Mouse (Mus musculus) intestine, postnatal 0 days (tissue): ENCODE results near the gene Cgref1. TPM values are rescaled to one million over a fixed set of nuclear protein-coding genes. Genes with fewer than 3 reads are reported as not detected.

ENCODE experiments used
- ATAC-seq: fragments of 200-750 bp; cut with Nextera tagmentation; 2 replicates; pipeline ENCODE4 v1.8.0; 2017; ENCODE audit warnings: mild to moderate bottlenecking, moderate TSS enrichment, moderate library complexity
- H3K27ac ChIP-seq: fragments of 300-500 bp; sonication (generic); 2 replicates; pipeline ENCODE4 v1.5.1; 2014; ENCODE audit warnings: mild to moderate bottlenecking, low read depth, low read length, moderate library complexity
- H3K27me3 ChIP-seq: fragments of 300-500 bp; sonication (generic); replicated peaks from 2 replicates; pipeline ENCODE4 v1.6.1; 2014; ENCODE audit warnings: low read length, mixed read lengths; ENCODE audit not compliant: control insufficient read depth, insufficient read depth
- H3K36me3 ChIP-seq: fragments of 300-500 bp; sonication (generic); 2 replicates; pipeline ENCODE4 v1.6.1; 2014; ENCODE audit warnings: mild to moderate bottlenecking, moderate library complexity; ENCODE audit not compliant: control insufficient read depth, insufficient read depth
- H3K4me1 ChIP-seq: fragments of 300-500 bp; sonication (generic); replicated peaks from 2 replicates; pipeline ENCODE4 v1.6.1; 2014; ENCODE audit warnings: antibody characterized with exemption, low read length, mixed read lengths; ENCODE audit not compliant: control insufficient read depth, insufficient read depth
- H3K4me2 ChIP-seq: fragments of 300-500 bp; sonication (generic); replicated peaks from 2 replicates; pipeline ENCODE4 v1.6.1; 2014; ENCODE audit warnings: low read depth, mild to moderate bottlenecking, moderate library complexity
- H3K4me3 ChIP-seq: fragments of 300-500 bp; sonication (generic); 2 replicates; pipeline ENCODE4 v1.5.1; 2014; ENCODE audit warnings: low read depth, low read length
- H3K9ac ChIP-seq: fragments of 300-500 bp; sonication (generic); 2 replicates; pipeline ENCODE4 v1.6.1; 2014; ENCODE audit warnings: mild to moderate bottlenecking, low read depth, low read length
- H3K9me3 ChIP-seq: fragments of 300-500 bp; sonication (generic); 2 replicates; pipeline ENCODE4 v1.6.1; 2016; ENCODE audit warnings: mixed run types; ENCODE audit not compliant: control insufficient read depth
- CTCF ChIP-seq: sonication (generic); IDR thresholded peaks from 2 replicates; pipeline ENCODE4 v1.5.1; 2016; ENCODE audit warnings: low read depth, mild to moderate bottlenecking, control low read depth, antibody characterized with exemption, moderate library complexity
- WGBS: fragments of 180-500 bp; shearing (Covaris S2); extraction: QIAGEN DNeasy Blood & Tissue Kit; methylation state at CpG from one replicate; pipeline ENCODE4 v1.1.7; 2014; 5-methylcytosine and 5-hydroxymethylcytosine counted together
- polyA plus RNA-seq: library from polyadenylated mRNA; unstranded; fragments of >200 nt; fragmentation: Nextera tagmentation; extraction: Ambion mirVana; gene quantifications from 2 replicates; pipeline ENCODE4 v1.2.1, GENCODE M21; 2015

The Cgref1 gene
- polyA plus RNA-seq, 1 experiment from 2014 or later, result 618 TPM

DNA sequence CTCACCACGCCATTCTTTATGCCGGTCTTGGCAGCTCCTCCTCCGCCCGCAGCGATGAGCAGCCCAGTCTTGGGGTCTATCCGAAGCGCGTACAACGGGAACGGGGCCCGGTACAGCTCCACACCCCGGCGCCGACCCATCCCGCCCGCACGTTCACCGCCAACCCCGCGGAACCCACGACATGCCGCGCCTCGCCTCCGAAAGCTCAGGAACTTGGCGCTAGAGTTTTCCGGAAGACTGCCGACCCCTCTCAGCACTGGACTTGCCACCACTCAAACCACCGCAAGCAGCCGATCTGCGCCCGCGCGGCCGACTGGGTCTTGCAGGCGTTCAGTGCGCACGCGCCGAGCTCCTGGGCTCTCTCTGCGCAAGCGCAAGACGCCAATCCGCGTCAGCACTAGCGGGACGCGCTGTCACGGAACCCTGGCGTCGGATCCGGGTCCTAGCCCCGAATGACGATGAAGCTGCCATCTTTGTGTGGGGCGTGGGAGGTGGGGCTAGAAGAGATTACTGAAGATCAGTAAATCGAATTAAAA lies 14.6 kb upstream of the Cgref1 start, which contains the start of gene Preb:
Gene Preb, minus strand, starts transcription at position 396 of the 536 bp plus-strand sequence.
- peak within 1 kb of the TSS; percentile 84 for H3K4me3 ChIP-seq
- no peaks in the 10 kb centered on the region for H3K27me3 ChIP-seq
- no peaks in the 10 kb centered on the region for H3K9me3 ChIP-seq
- H3K9ac ChIP-seq, result peak within 1 kb of the TSS; percentile 89
- H3K4me1 ChIP-seq, result peaks cover 3% of the 10 kb centered on the region; the same call in 1 of the 2 replicates
- H3K36me3 ChIP-seq, result peaks cover 25% of the 10 kb centered on the region
- ATAC-seq, result peak; percentile 82
- peak within 1 kb of the TSS; percentile 69 for H3K4me2 ChIP-seq
- peak within 1 kb of the TSS; percentile 91 for H3K27ac ChIP-seq
- under 1% methylated on average over 56 of the region's 56 CpGs for WGBS
- peak; percentile 35; the same call in 1 of the 2 replicates for TF ChIP-seq CTCF

DNA sequence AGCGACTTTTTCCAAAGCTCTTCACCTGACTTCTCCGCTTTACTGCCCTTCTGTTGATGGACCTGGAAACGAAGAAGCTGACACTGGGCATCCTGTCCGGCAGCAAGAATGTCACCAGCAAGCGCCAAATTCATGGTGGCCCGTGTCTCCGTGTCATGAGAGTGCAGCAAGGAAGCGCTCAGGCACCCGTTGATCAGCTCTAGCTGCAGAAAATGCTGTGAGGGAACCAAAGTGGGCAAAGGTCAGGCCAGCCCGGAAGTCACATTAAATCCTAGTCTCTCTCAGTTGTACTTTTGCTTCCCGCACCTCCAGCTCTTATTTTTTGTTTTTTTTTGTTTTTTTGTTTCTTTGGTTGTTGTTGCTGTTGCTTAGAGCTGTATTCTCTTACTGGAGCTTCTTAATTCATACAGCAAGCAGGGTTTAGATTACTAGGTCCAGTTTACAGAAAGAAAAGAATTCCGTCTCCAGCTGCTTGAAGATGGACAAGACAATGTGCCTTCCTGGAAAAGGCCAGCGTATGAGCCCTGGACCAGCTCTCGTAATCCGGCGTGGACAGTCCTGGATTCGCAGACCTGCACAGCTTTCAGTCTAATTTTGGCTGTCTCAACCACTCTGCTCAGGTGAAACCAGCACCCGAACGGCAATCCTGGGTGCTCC lies 13.9 kb upstream of the Cgref1 start:
- TF ChIP-seq CTCF, result no peak
- ATAC-seq, result peak; percentile 46; the same call in 1 of the 2 replicates

DNA sequence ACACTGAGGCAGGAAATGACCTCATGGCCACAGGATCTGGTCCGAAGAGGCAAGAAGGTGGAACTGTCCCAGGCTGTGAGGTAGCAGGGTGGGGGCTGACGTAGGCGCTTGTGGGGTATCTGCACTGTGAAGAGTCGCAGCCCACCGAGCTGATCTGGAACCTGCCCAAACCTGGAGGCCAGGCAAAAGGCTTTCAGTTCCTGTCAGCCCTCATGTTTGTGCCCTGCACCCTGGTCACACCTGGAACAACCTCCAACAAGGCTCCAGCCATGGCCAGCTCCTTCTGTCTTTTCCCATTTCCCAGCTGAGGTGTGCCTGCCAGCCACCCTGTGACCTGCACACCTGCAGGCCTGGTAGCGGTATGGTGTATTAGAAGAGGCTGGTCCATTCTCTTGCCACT lies 12.5 kb upstream of the Cgref1 start:
- Histone ChIP-seq H3K36me3 (peaks cover 46% of the 10 kb centered on the region), H3K4me2 (peak overlapping the region; percentile 69), H3K27me3 (no peaks in the 10 kb centered on the region), H3K9me3 (no peaks in the 10 kb centered on the region), H3K9ac (no peak overlapping the region), H3K27ac (peak overlapping the region; percentile 50; the same call in 1 of the 2 replicates), H3K4me3 (peak overlapping the region; percentile 84; the same call in 1 of the 2 replicates), H3K4me1 (peaks cover 3% of the 10 kb centered on the region)
- WGBS, result 89% methylated on average over 6 of the region's 6 CpGs
- TF ChIP-seq CTCF, result no peak
- ATAC-seq, result no peak

More for the DNA sequence above, 13.9 kb upstream of the Cgref1 start:
- 15% methylated on average over 19 of the region's 19 CpGs for WGBS
- Histone ChIP-seq H3K4me2 (peak overlapping the region; percentile 69), H3K4me3 (peak overlapping the region; percentile 84), H3K4me1 (peaks cover 3% of the 10 kb centered on the region; the same call in 1 of the 2 replicates), H3K27ac (peak overlapping the region; percentile 91), H3K9ac (peak overlapping the region; percentile 89), H3K9me3 (no peaks in the 10 kb centered on the region), H3K27me3 (no peaks in the 10 kb centered on the region), H3K36me3 (peaks cover 32% of the 10 kb centered on the region)

DNA sequence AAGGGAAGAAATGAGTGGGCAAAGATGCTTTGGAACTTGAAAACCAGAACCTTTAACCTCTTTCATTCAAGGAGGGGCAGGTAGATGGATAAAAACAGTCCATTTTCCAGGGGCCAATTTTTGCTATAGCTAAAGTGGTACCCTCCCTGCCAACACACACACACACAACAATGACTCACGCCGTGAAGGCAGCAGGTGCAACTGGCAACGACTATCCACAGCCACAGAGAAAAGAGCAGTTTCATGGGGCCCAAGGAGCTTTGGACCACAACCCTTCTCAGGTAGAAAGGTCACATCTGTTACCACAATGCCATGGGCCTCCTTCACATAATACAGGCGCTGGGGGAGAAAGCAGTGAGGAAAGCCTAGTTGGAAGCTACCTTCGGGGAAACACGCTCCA lies 10.4 kb upstream of the Cgref1 start:
- TF ChIP-seq CTCF, result no peak
- no peak for ATAC-seq
- 73% methylated on average over 6 of the region's 6 CpGs for WGBS
- Histone ChIP-seq H3K4me2 (no peak overlapping the region), H3K4me1 (peaks cover 6% of the 10 kb centered on the region), H3K27me3 (no peaks in the 10 kb centered on the region), H3K36me3 (peaks cover 56% of the 10 kb centered on the region), H3K9ac (no peak overlapping the region), H3K27ac (no peak overlapping the region), H3K4me3 (no peak overlapping the region), H3K9me3 (no peaks in the 10 kb centered on the region)

DNA sequence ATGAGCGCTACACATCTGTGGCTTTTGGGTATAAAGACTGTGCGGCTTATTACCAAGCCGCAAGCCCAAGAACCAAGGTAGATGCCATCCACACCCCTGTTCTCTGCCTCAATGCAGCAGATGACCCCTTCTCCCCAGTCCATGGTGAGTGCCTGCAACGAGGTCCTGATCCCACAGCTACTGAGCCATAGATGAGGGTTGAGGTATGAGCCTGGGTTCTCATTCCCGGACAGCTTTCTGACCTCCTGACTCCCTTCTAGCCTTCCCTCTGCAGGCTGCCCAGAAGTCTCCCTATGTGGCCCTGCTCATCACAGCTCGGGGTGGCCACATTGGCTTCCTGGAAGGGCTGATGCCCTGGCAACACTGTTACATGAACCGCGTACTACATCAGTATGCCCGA lies 9.2 kb upstream of the Cgref1 start:
- H3K4me1 ChIP-seq, result peaks cover 10% of the 10 kb centered on the region
- no peak for TF ChIP-seq CTCF
- H3K4me3 ChIP-seq, result no peak overlapping the region
- no peaks in the 10 kb centered on the region for H3K27me3 ChIP-seq
- WGBS, result 93% methylated on average over 9 of the region's 9 CpGs
- no peak overlapping the region for H3K9ac ChIP-seq
- no peaks in the 10 kb centered on the region for H3K9me3 ChIP-seq
- no peak overlapping the region for H3K4me2 ChIP-seq
- H3K36me3 ChIP-seq, result peaks cover 56% of the 10 kb centered on the region
- no peak overlapping the region for H3K27ac ChIP-seq
- ATAC-seq, result no peak

DNA sequence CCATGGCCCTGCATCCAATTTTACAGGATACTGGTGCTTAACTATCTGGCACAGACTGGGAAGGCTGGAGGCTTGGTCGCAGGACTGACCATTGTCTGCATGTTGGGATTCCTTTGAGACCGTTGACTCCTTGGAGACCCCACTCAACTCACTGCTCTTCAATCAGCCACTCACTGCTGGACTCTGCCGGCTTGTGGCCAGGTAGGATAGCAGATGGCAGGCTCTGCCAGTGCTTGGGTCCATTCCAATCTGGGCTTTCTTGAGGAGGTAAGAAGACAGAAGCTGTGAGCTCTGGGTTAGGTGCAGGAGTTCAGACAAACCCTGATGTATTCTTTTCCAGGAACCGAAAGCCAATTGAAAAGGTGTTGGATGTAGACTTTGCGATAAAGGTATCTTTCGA lies 8.7 kb upstream of the Cgref1 start:
- Histone ChIP-seq H3K4me2 (no peak overlapping the region), H3K4me3 (no peak overlapping the region), H3K36me3 (peaks cover 56% of the 10 kb centered on the region), H3K27me3 (no peaks in the 10 kb centered on the region), H3K27ac (no peak overlapping the region; the same call in 1 of the 2 replicates), H3K4me1 (peaks cover 10% of the 10 kb centered on the region), H3K9me3 (no peaks in the 10 kb centered on the region), H3K9ac (no peak overlapping the region)
- TF ChIP-seq CTCF, result no peak
- 95% methylated on average over 6 of the region's 6 CpGs for WGBS
- no peak for ATAC-seq
